Mouse (Mus musculus): ENCODE results near the gene Trmt2a. TPM values are rescaled to one million over a fixed set of nuclear protein-coding genes. Genes with fewer than 3 reads are reported as not detected.
"Not testable (repeated sequence)": the region's sequence is repeated elsewhere in the genome, so short reads cannot be mapped to it uniquely, and the experiment has no call there.

The Trmt2a gene
- total RNA-seq, 2 experiments from 2014 or later = 12.1 to 12.7 TPM

- intact Hi-C loops (cut with DNase I; ENCODE audit: low total_unique reads) = no loop called here
- no peak for DNase-seq
Observed at GRCm38 (mm10) chr16:18258221-18258620, 9.7 kb downstream of the Trmt2a start, which contains the start of gene Gm49776. Gene Gm49776 (minus strand): TSS chr16:18258321.

- intact Hi-C loops (cut with DNase I; ENCODE audit: low total_unique reads) = no loop called here
- DNase-seq = no peak
Observed at GRCm38 (mm10) chr16:18265024-18265423, 16.5 kb downstream of the Trmt2a start.

- DNase-seq = no peak
- intact Hi-C loops (cut with DNase I; ENCODE audit: low total_unique reads) = no loop called here
Observed at GRCm38 (mm10) chr16:18268182-18268581, 19.7 kb downstream of the Trmt2a start.

GRCm38 (mm10) chr16:18275166-18275565 is 26.7 kb downstream of the Trmt2a start:
- DNase-seq = no peak
- intact Hi-C loops (cut with DNase I; ENCODE audit: low total_unique reads) = no loop called here

GRCm38 (mm10) chr16:18288166-18288565 is 39.7 kb downstream of the Trmt2a start:
- DNase-seq = no peak
- intact Hi-C loops (cut with DNase I; ENCODE audit: low total_unique reads) = loop anchor here (5.0 kb wide), 1 partner anchor 36 kb away; no protein-coding TSS in a partner anchor

GRCm38 (mm10) chr16:18288581-18289061 is 40.1 kb downstream of the Trmt2a start:
- intact Hi-C loops (cut with DNase I; ENCODE audit: low total_unique reads) = loop anchor here (5.0 kb wide), 1 partner anchor 36 kb away; no protein-coding TSS in a partner anchor
- DNase-seq = peak; percentile 80

- peak; percentile 99 for DNase-seq
- intact Hi-C loops (cut with DNase I; ENCODE audit: low total_unique reads) = loop anchor here (5.0 kb wide), 1 partner anchor 37 kb away; no protein-coding TSS in a partner anchor
Observed at GRCm38 (mm10) chr16:18289067-18289588, 40.6 kb downstream of the Trmt2a start, which contains the start of gene Dgcr8. Gene Dgcr8 (minus strand): TSS chr16:18289246.

GRCm38 (mm10) chr16:18289614-18290013 is 41.1 kb downstream of the Trmt2a start:
- not testable (repeated sequence) for DNase-seq
- intact Hi-C loops (cut with DNase I; ENCODE audit: low total_unique reads) = loop anchor here (5.0 kb wide), 1 partner anchor 37 kb away; no protein-coding TSS in a partner anchor

Small RNAs within 50 kb of the gene (microRNA-seq; reads per million reads assigned to microRNA genes)
- gene Gm24572 (0 reads per million in 2 experiments), gene Mir1306 (79.7 to 119 reads per million in 2 experiments)

Other genes starting within 250 kb of the Trmt2a start
- gene Dgcr6, start 195.8 kb upstream of the Trmt2a start, total RNA-seq (2021) = 10 to 100 TPM; 26.6 to 28.5 TPM
- gene Prodh, start 158.5 kb upstream of the Trmt2a start, total RNA-seq (2021) = 10 to 100 TPM in 1 of 2 experiments, 1 to 10 TPM in 1; 2.7 to 11.8 TPM
- under 1 TPM; 0.18 to 0.21 TPM for gene Rtn4r, start 121.0 kb upstream of the Trmt2a start, total RNA-seq (2021)
- not detected for gene Ccdc188, start 30.8 kb upstream of the Trmt2a start, total RNA-seq (2021)
- gene Zdhhc8, start 13.5 kb upstream of the Trmt2a start, total RNA-seq (2021) = 10 to 100 TPM; 20.3 to 21.7 TPM
- 10 to 100 TPM; 28.7 to 42.6 TPM for gene Ranbp1, start 53 bp downstream of the Trmt2a start, total RNA-seq (2021)
- gene Gm49776, start 9.6 kb downstream of the Trmt2a start, total RNA-seq (2021) = not detected
- 10 to 100 TPM; 13.9 to 16.3 TPM for gene Dgcr8, start 40.6 kb downstream of the Trmt2a start, total RNA-seq (2021)
- 10 to 100 TPM; 12.1 to 22.7 TPM for gene Tango2, start 99.4 kb downstream of the Trmt2a start, total RNA-seq (2021)
- gene Arvcf, start 99.5 kb downstream of the Trmt2a start, total RNA-seq (2021) = 10 to 100 TPM; 12.5 to 19.8 TPM
- 10 to 100 TPM; 13.4 to 14.4 TPM for gene Txnrd2, start 177.7 kb downstream of the Trmt2a start, total RNA-seq (2021)
- gene Comt, start 178.2 kb downstream of the Trmt2a start, total RNA-seq (2021) = 10 to 100 TPM; 40.7 to 43.1 TPM

Data from gastrocnemius, postnatal 14 days (tissue).